Mouse (Mus musculus) midbrain, embryonic 16.5 days (tissue): ENCODE results near the gene Pde9a. TPM values are rescaled to one million over a fixed set of nuclear protein-coding genes. Genes with fewer than 3 reads are reported as not detected.
A peak's percentile ranks its signal among the peaks of the same experiment; 100 is the strongest.

ENCODE experiments used
- ATAC-seq: fragments of 200-750 bp; cut with Nextera tagmentation; 2 replicates; pipeline ENCODE4 v1.8.0; 2017; ENCODE audit warnings: moderate TSS enrichment
- H3K27ac ChIP-seq: fragments of 300-500 bp; sonication (generic); 2 replicates; pipeline ENCODE4 v1.5.1; 2014; ENCODE audit warnings: mild to moderate bottlenecking, low read length, mixed read lengths
- H3K27me3 ChIP-seq: fragments of 300-500 bp; sonication (generic); 2 replicates; pipeline ENCODE4 v1.6.1; 2014; ENCODE audit warnings: low read depth, low read length, mixed read lengths; ENCODE audit not compliant: control insufficient read depth, insufficient read depth
- H3K36me3 ChIP-seq: fragments of 300-500 bp; sonication (generic); 2 replicates; pipeline ENCODE4 v1.6.1; 2014; ENCODE audit warnings: mild to moderate bottlenecking, low read length, moderate library complexity, mixed read lengths; ENCODE audit not compliant: control insufficient read depth, insufficient read depth
- H3K4me1 ChIP-seq: fragments of 300-500 bp; sonication (generic); 2 replicates; pipeline ENCODE4 v1.6.1; 2014; ENCODE audit warnings: mild to moderate bottlenecking, low read length, mixed read lengths; ENCODE audit not compliant: control insufficient read depth, insufficient read depth
- H3K4me2 ChIP-seq: fragments of 300-500 bp; sonication (generic); 2 replicates; pipeline ENCODE4 v1.6.1; 2014; ENCODE audit warnings: mild to moderate bottlenecking, low read length, mixed read lengths
- H3K4me3 ChIP-seq: fragments of 300-500 bp; sonication (generic); 2 replicates; pipeline ENCODE4 v1.5.1; 2014; ENCODE audit warnings: low read depth, mild to moderate bottlenecking, low read length, moderate library complexity, mixed read lengths
- H3K9ac ChIP-seq: fragments of 300-500 bp; sonication (generic); 2 replicates; pipeline ENCODE4 v1.6.1; 2014; ENCODE audit warnings: low read depth, low read length, mixed read lengths
- H3K9me3 ChIP-seq: fragments of 300-500 bp; sonication (generic); replicated peaks from 2 replicates; pipeline ENCODE4 v1.6.1; 2014; ENCODE audit warnings: mild to moderate bottlenecking, low read length, mixed read lengths; ENCODE audit not compliant: control insufficient read depth, poor library complexity, severe bottlenecking
- WGBS: fragments of 180-500 bp; shearing (Covaris S2); extraction: QIAGEN DNeasy Blood & Tissue Kit; methylation state at CpG from one replicate; pipeline ENCODE4 v1.1.7; 2014; 5-methylcytosine and 5-hydroxymethylcytosine counted together
- polyA plus RNA-seq: library from polyadenylated mRNA; unstranded; fragments of >200 nt; fragmentation: Nextera tagmentation; extraction: Ambion mirVana; gene quantifications from 2 replicates; pipeline ENCODE4 v1.2.1, GENCODE M21; 2015

The Pde9a gene
- polyA plus RNA-seq, 1 experiment from 2014 or later, result 33.1 TPM

DNA sequence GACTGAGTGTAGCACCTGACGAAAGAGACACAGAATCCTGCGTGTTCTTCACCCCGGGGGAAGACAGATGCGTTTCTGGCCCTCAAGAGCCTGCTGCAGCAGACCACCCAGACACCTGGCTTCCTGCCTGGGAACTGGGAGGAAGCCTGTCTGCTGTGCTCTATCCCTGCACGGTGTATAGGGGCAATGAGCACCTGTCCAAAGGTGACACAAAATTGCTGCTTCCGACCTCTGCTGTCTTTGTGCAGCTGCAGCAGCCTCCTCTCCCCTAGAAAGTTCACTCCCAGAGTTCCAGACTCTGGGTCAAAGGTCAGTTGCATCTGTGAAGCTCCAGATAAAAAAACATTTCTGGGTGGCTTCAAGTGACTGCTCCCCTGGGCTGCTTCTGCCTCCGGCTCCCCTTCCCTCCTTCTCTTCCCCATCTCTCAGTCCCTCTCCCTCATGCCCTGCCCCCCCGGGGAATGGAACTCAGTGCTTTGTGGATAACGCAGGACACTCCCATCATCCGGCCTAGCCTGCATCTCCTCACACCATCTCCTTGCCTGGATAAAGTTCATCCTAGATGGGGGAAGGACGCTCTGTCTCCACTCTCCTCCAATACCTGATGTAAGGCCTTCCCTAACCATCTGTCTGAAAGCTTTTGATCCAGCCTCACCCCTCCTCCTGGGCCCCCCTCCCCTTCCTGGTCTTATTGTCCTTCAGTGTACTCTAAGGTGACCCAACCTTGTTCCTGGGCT is 93.3 kb downstream of the Pde9a start:
- WGBS, result 63% methylated on average over 11 of the region's 11 CpGs
- no peak overlapping the region for H3K4me2 ChIP-seq
- H3K27ac ChIP-seq, result no peak overlapping the region
- H3K4me3 ChIP-seq, result no peak overlapping the region
- H3K36me3 ChIP-seq, result peaks cover 16% of the 10 kb centered on the region
- ATAC-seq, result no peak
- no peaks in the 10 kb centered on the region for H3K9me3 ChIP-seq
- H3K9ac ChIP-seq, result no peak overlapping the region
- H3K4me1 ChIP-seq, result no peaks in the 10 kb centered on the region
- H3K27me3 ChIP-seq, result no peaks in the 10 kb centered on the region

DNA sequence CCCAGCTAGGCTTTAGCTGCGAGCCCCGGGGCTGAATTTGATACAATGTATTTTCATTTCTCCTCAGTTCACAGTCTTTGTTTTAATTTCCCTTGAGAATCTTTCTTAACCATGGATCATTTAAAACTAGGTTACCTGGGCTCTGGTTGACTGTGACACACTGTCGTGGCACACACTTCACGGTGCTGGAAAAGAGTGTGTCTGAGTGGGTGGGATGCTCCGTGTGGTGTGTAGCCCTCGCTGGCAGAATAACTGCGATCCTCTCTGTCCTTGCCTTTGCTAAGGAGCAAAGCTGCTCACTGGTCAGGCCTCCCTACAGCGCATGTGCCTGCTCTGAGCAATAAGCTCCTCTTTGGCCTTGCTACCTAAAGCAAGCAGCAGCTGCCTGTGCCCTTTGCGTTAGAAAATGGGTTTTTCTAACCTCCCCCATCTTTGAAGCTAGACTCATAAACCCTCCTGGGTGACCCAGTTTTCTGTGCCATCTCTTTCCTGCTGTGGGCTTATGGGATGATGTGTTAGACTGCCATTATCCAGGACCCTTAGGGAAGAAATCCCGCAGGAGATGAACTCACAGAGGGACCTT is 100.7 kb downstream of the Pde9a start:
- H3K27me3 ChIP-seq, result no peaks in the 10 kb centered on the region
- H3K4me2 ChIP-seq, result no peak overlapping the region
- H3K4me1 ChIP-seq, result 0 out of 2 replicates have a peak, but pooled peaks cover 5% of the 10 kb centered on the region
- peak; percentile 81 for ATAC-seq
- no peaks in the 10 kb centered on the region for H3K9me3 ChIP-seq
- peak overlapping the region; percentile 6 for H3K27ac ChIP-seq
- 48% methylated on average over 10 of the region's 10 CpGs for WGBS
- H3K36me3 ChIP-seq, result no peaks in the 10 kb centered on the region
- 0 out of 2 replicates have a peak overlapping the region, but pooled peaks have one; percentile 1 for H3K9ac ChIP-seq
- no peak overlapping the region for H3K4me3 ChIP-seq

- Histone ChIP-seq H3K9me3 (no peaks in the 10 kb centered on the region), H3K36me3 (no peaks in the 10 kb centered on the region), H3K9ac (no peak overlapping the region), H3K4me1 (0 out of 2 replicates have a peak, but pooled peaks cover 5% of the 10 kb centered on the region), H3K4me3 (no peak overlapping the region), H3K27me3 (no peaks in the 10 kb centered on the region), H3K27ac (peak overlapping the region; percentile 6), H3K4me2 (no peak overlapping the region)
- no peak for ATAC-seq
- 17% methylated on average over 6 of the region's 6 CpGs for WGBS
Measured at GRCm38 (mm10) chr17:31487433-31488060, 101.5 kb downstream of the Pde9a start.

DNA sequence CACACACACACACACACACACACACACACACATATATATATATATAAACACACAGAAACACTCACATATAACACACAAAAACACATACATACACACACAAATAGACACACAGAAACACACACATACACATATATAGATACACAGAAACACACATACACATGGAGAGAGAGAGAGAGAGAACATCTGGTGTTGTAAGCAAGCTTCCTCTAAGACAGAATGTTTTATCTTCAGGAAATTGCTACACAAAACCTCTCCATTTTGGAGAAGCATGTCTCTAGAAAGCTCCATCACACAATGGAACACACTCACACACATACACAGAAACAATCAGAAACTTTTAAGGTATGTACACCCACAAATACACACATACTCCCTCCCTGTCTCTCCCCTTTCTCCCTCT is 105.3 kb downstream of the Pde9a start:
- Histone ChIP-seq H3K27me3 (no peaks in the 10 kb centered on the region), H3K36me3 (peaks cover 6% of the 10 kb centered on the region), H3K27ac (no peak overlapping the region), H3K4me2 (no peak overlapping the region), H3K9me3 (no peaks in the 10 kb centered on the region), H3K9ac (no peak overlapping the region), H3K4me1 (0 out of 2 replicates have a peak, but pooled peaks cover 5% of the 10 kb centered on the region), H3K4me3 (no peak overlapping the region)
- ATAC-seq, result no peak

DNA sequence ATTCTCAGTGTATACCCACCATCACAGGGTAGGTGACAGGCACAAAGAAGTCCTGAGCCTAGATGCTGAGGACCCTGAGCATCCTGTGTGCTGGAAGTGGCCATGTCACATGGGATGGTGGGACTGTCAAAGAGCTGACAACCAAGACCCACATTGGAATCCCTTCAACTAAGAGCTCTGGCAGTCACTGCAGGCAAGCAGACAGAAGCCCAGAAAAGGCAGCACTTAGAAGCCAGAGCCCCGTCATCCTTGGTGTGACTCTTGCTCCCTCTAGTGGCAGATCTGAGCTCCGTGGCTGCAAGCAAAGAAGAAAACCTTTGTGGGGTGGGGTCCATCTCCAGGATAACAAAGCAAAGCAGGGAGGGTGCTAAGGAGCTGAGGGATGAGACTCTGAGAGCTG is 106.4 kb downstream of the Pde9a start:
- WGBS, result 0% methylated on average over 2 of the region's 2 CpGs

GRCm38 (mm10) chr17:31494989-31495388 is 109.0 kb downstream of the Pde9a start:
- WGBS, result 86% methylated on average over 1 of the region's 1 CpGs
- Histone ChIP-seq H3K9me3 (no peaks in the 10 kb centered on the region), H3K27me3 (no peaks in the 10 kb centered on the region), H3K9ac (no peak overlapping the region), H3K4me1 (no peaks in the 10 kb centered on the region), H3K4me3 (no peak overlapping the region), H3K36me3 (peaks cover 37% of the 10 kb centered on the region), H3K27ac (no peak overlapping the region), H3K4me2 (no peak overlapping the region)
- no peak for ATAC-seq

More for the DNA sequence above, 106.4 kb downstream of the Pde9a start:
- Histone ChIP-seq H3K36me3 (peaks cover 14% of the 10 kb centered on the region), H3K27ac (no peak overlapping the region), H3K27me3 (no peaks in the 10 kb centered on the region), H3K9ac (no peak overlapping the region), H3K4me2 (no peak overlapping the region), H3K4me1 (no peaks in the 10 kb centered on the region), H3K4me3 (no peak overlapping the region), H3K9me3 (no peaks in the 10 kb centered on the region)
- ATAC-seq, result peak; percentile 78

GRCm38 (mm10) chr17:31497726-31498125 is 111.7 kb downstream of the Pde9a start:
- no peaks in the 10 kb centered on the region for H3K27me3 ChIP-seq
- peaks cover 44% of the 10 kb centered on the region for H3K36me3 ChIP-seq
- H3K27ac ChIP-seq, result no peak overlapping the region
- 90% methylated on average over 6 of the region's 6 CpGs for WGBS
- H3K9me3 ChIP-seq, result no peaks in the 10 kb centered on the region
- ATAC-seq, result no peak
- no peak overlapping the region for H3K4me3 ChIP-seq
- H3K4me2 ChIP-seq, result no peak overlapping the region
- 0 out of 2 replicates have a peak overlapping the region, but pooled peaks have one; percentile 10 for H3K9ac ChIP-seq
- no peaks in the 10 kb centered on the region for H3K4me1 ChIP-seq

DNA sequence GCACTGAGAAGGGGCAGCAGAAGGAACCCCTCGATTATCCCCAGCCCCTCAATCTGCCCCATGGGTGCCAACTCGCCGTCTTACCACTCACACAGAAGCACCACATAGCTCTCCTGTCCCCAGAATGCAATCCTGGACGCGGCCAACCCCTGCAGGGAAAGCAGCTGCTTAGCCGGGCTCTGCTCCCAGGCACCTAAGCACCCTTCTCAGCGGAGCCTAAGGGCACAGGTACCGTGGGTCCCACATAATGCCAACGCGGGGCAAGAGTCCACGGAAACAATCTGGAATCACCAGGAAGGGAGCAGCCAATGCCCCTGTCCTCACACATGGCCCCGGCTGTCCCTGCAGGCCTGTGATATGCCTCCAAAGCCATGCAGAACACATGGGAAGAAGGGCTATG is 113.7 kb downstream of the Pde9a start:
- Histone ChIP-seq H3K4me2 (no peak overlapping the region), H3K9me3 (no peaks in the 10 kb centered on the region), H3K9ac (no peak overlapping the region), H3K36me3 (peaks cover 51% of the 10 kb centered on the region), H3K27me3 (no peaks in the 10 kb centered on the region), H3K27ac (no peak overlapping the region), H3K4me1 (no peaks in the 10 kb centered on the region), H3K4me3 (no peak overlapping the region)
- no peak for ATAC-seq
- 91% methylated on average over 12 of the region's 12 CpGs for WGBS

DNA sequence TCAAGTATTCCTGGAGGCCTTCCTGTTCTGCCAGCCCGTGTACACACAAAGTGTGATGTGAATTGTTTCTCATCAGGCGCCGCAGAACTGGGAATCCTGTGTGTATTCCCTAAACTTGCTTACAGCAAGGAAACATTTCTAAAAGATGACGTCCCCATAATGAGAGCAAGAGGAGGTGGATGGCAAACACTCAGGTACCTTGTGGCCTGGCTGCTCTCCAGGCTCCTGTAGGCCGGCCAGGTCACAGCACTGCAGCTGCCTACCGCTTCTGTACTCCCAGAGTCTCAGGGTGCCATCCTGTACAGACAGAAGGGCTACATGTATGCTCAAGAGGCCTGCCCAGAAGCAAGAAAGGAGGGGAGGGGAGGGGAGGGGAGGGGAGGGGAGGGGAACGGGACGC is 114.4 kb downstream of the Pde9a start:
- no peaks in the 10 kb centered on the region for H3K4me1 ChIP-seq
- ATAC-seq, result no peak
- H3K9me3 ChIP-seq, result no peaks in the 10 kb centered on the region
- no peaks in the 10 kb centered on the region for H3K27me3 ChIP-seq
- peaks cover 51% of the 10 kb centered on the region for H3K36me3 ChIP-seq
- H3K4me3 ChIP-seq, result no peak overlapping the region
- no peak overlapping the region for H3K9ac ChIP-seq
- no peak overlapping the region for H3K4me2 ChIP-seq
- no peak overlapping the region for H3K27ac ChIP-seq
- 91% methylated on average over 8 of the region's 8 CpGs for WGBS
